Mouse (Mus musculus) myocyte (in vitro differentiated cells): ENCODE measurements around the gene Aff3.

Experiments
- E2F4 ChIP-seq: IDR thresholded peaks from one replicate; pipeline ENCODE4 v1.6.1; 2011; ENCODE audit warnings: mild to moderate bottlenecking, control low read depth, moderate library complexity; ENCODE audit not compliant: insufficient read depth
- POLR2A ChIP-seq: IDR thresholded peaks from one replicate; pipeline ENCODE4 v1.6.1; 2011; ENCODE audit warnings: low read depth, mild to moderate bottlenecking, control low read depth, moderate library complexity; ENCODE audit not compliant: insufficient read length

- TF ChIP-seq POLR2A (no peak), E2F4 (no peak)
These were observed 2.0 kb upstream of the Aff3 start for GRCm38 (mm10) chr1:38666766-38667118.
